Mouse (Mus musculus) forebrain, postnatal 0 days (tissue): Measurements from ENCODE around the gene Asb8. TPM values are rescaled to one million over a fixed set of nuclear protein-coding genes. Genes with fewer than 3 reads are reported as not detected.

ENCODE experiments used
- ATAC-seq: fragments of 200-750 bp; cut with Nextera tagmentation; 2 replicates; pipeline ENCODE4 v1.8.0; 2017; ENCODE audit warnings: mild to moderate bottlenecking, moderate library complexity
- DNase-seq: peaks from one replicate; pipeline ENCODE4 v3.0.0-alpha.2; 2015
- H3K27ac ChIP-seq: fragments of 300-500 bp; sonication (generic); 2 replicates; pipeline ENCODE4 v1.5.1; 2014; ENCODE audit warnings: low read depth, mild to moderate bottlenecking, antibody characterized with exemption, low read length, moderate library complexity, mixed read lengths
- H3K27me3 ChIP-seq: fragments of 300-500 bp; sonication (generic); 2 replicates; pipeline ENCODE4 v1.6.1; 2014; ENCODE audit warnings: mild to moderate bottlenecking, low read length, mixed read lengths; ENCODE audit not compliant: insufficient read depth
- H3K36me3 ChIP-seq: fragments of 300-500 bp; sonication (generic); 2 replicates; pipeline ENCODE4 v1.6.1; 2014; ENCODE audit warnings: mild to moderate bottlenecking, moderate library complexity; ENCODE audit not compliant: insufficient read depth
- H3K4me1 ChIP-seq: fragments of 300-500 bp; sonication (generic); 2 replicates; pipeline ENCODE4 v1.6.1; 2014; ENCODE audit warnings: antibody characterized with exemption; ENCODE audit not compliant: insufficient read depth
- H3K4me2 ChIP-seq: fragments of 300-500 bp; sonication (generic); 2 replicates; pipeline ENCODE4 v1.6.1; 2014; ENCODE audit warnings: low read depth, mild to moderate bottlenecking, moderate library complexity
- H3K4me3 ChIP-seq: fragments of 300-500 bp; sonication (generic); 2 replicates; pipeline ENCODE4 v1.5.1; 2014; ENCODE audit warnings: low read depth, low read length, mixed read lengths
- H3K9ac ChIP-seq: fragments of 300-500 bp; sonication (generic); 2 replicates; pipeline ENCODE4 v1.6.1; 2014; ENCODE audit warnings: mild to moderate bottlenecking
- H3K9me3 ChIP-seq: fragments of 300-500 bp; sonication (generic); 2 replicates; pipeline ENCODE4 v1.6.1; 2016; ENCODE audit warnings: low read length
- CTCF ChIP-seq: sonication (generic); IDR thresholded peaks from 2 replicates; pipeline ENCODE4 v1.5.1; 2016; ENCODE audit warnings: antibody characterized with exemption, control low read depth, low read depth
- WGBS: fragments of 180-500 bp; shearing (Covaris S2); extraction: QIAGEN DNeasy Blood & Tissue Kit; methylation state at CpG from one replicate; pipeline ENCODE4 v1.1.7; 2014; 5-methylcytosine and 5-hydroxymethylcytosine counted together
- polyA plus RNA-seq: library from polyadenylated mRNA; unstranded; fragments of >200 nt; fragmentation: Nextera tagmentation; extraction: Ambion mirVana; gene quantifications from 2 replicates; pipeline ENCODE4 v1.2.1, GENCODE M21; 2015
- total RNA-seq: library from RNA; depleted of rRNA; stranded (reverse); fragments of >200 nt; gene quantifications from 2 replicates; pipeline ENCODE4 v1.2.3, GENCODE M21; 2014

The Asb8 gene
- total and polyA plus RNA-seq, 2 experiments from 2014 or later, result 46.8 to 56.9 TPM

GRCm38 (mm10) chr15:98108297-98109152 is 56.9 kb downstream of the Asb8 start:
- Histone ChIP-seq H3K9me3 (no peaks in the 10 kb centered on the region), H3K4me3 (peak overlapping the region; percentile 75), H3K4me1 (peaks cover 6% of the 10 kb centered on the region; the same call in 1 of the 2 replicates), H3K9ac (peak overlapping the region; percentile 88), H3K27me3 (no peaks in the 10 kb centered on the region), H3K36me3 (peaks cover 10% of the 10 kb centered on the region), H3K4me2 (peak overlapping the region; percentile 69), H3K27ac (peak overlapping the region; percentile 90)
- WGBS, result 1% methylated on average over 37 of the region's 37 CpGs
- DNase-seq (peak; percentile 88), ATAC-seq (peak; percentile 97)
- peak; percentile 4; the same call in 1 of the 2 replicates for TF ChIP-seq CTCF

DNA sequence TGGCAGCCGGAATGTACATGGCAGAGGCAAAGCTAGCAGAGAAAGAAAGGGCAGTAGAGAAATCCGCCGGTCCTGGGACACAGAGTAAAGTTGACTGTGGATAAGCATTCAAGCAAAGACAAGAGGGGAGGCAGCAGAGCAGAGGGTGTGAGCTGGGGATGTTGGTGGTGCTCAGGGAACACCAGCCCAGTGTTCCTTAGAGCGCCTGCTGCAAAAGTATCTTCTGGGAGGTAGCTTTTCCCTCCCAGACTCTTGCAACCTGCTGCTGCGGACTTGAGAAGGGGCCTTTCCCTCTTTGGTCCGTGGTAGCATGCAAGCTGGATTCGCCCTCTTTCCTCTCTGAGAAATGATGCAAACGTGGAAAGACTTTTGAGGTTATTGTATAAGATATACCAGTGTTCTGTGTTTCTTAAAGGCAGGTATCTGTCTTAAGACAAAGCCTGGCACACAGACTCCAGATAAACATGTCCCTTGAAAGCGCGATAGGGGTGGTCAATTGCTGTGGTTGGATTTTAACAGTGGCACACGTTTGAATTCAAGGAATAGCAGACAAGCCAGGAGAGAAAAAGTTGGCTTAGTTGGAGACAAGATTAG is 57.6 kb downstream of the Asb8 start:
- H3K27me3 ChIP-seq, result no peaks in the 10 kb centered on the region
- H3K9ac ChIP-seq, result peak overlapping the region; percentile 88
- WGBS, result 28% methylated on average over 11 of the region's 11 CpGs
- H3K4me1 ChIP-seq, result peaks cover 6% of the 10 kb centered on the region; the same call in 1 of the 2 replicates
- DNase-seq, result no peak
- ATAC-seq, result peak; percentile 0; the same call in 1 of the 2 replicates
- H3K4me3 ChIP-seq, result peak overlapping the region; percentile 75
- H3K4me2 ChIP-seq, result peak overlapping the region; percentile 69
- TF ChIP-seq CTCF, result no peak
- H3K27ac ChIP-seq, result peak overlapping the region; percentile 90
- H3K9me3 ChIP-seq, result no peaks in the 10 kb centered on the region
- H3K36me3 ChIP-seq, result peaks cover 9% of the 10 kb centered on the region

DNA sequence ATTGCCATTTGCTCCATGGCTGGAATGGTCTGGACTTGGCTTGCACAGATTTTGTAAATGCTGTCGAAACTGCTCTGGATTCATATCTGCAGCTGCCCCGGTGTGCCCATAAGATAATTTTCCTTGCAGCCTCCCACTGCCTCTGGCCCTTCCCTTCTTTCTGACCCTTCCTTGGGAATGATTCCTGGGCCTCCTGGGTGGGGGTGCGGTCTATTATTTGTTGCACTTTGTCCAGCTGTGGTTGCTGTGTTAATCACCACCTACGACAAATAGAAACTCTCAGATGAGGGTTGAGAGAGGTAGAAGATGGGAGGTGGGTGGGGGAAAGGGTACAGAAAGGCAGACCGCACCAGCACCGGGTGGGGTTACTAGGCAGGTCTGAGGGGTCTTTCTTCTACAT is 58.2 kb downstream of the Asb8 start:
- Histone ChIP-seq H3K27ac (no peak overlapping the region), H3K27me3 (no peaks in the 10 kb centered on the region), H3K36me3 (peaks cover 3% of the 10 kb centered on the region), H3K9me3 (no peaks in the 10 kb centered on the region), H3K4me3 (no peak overlapping the region), H3K9ac (no peak overlapping the region), H3K4me2 (no peak overlapping the region), H3K4me1 (peaks cover 6% of the 10 kb centered on the region; the same call in 1 of the 2 replicates)
- no peak for ATAC-seq
- no peak for TF ChIP-seq CTCF
- WGBS, result 88% methylated on average over 6 of the region's 6 CpGs
- DNase-seq, result no peak

GRCm38 (mm10) chr15:98106506-98106905 is 58.9 kb downstream of the Asb8 start:
- Histone ChIP-seq H3K27me3 (no peaks in the 10 kb centered on the region), H3K9me3 (no peaks in the 10 kb centered on the region), H3K9ac (no peak overlapping the region), H3K4me1 (peaks cover 6% of the 10 kb centered on the region; the same call in 1 of the 2 replicates), H3K27ac (no peak overlapping the region), H3K36me3 (no peaks in the 10 kb centered on the region), H3K4me3 (no peak overlapping the region), H3K4me2 (no peak overlapping the region)
- no peak for DNase-seq
- ATAC-seq, result no peak
- TF ChIP-seq CTCF, result no peak
- WGBS, result 78% methylated on average over 6 of the region's 6 CpGs

GRCm38 (mm10) chr15:98102401-98102800 is 63.0 kb downstream of the Asb8 start:
- no peak for TF ChIP-seq CTCF
- ATAC-seq (no peak), DNase-seq (no peak)
- no peak overlapping the region for H3K4me3 ChIP-seq
- no peaks in the 10 kb centered on the region for H3K9me3 ChIP-seq
- WGBS, result 90% methylated on average over 6 of the region's 6 CpGs
- H3K4me1 ChIP-seq, result no peaks in the 10 kb centered on the region
- no peak overlapping the region for H3K27ac ChIP-seq
- H3K4me2 ChIP-seq, result no peak overlapping the region
- H3K27me3 ChIP-seq, result no peaks in the 10 kb centered on the region
- no peak overlapping the region for H3K9ac ChIP-seq
- H3K36me3 ChIP-seq, result no peaks in the 10 kb centered on the region

GRCm38 (mm10) chr15:98098519-98098918 is 66.9 kb downstream of the Asb8 start:
- Histone ChIP-seq H3K4me3 (no peak overlapping the region), H3K36me3 (no peaks in the 10 kb centered on the region), H3K27me3 (no peaks in the 10 kb centered on the region), H3K9me3 (no peaks in the 10 kb centered on the region), H3K9ac (no peak overlapping the region), H3K4me1 (no peaks in the 10 kb centered on the region), H3K4me2 (no peak overlapping the region), H3K27ac (no peak overlapping the region)
- no peak for ATAC-seq
- no peak for TF ChIP-seq CTCF
- 86% methylated on average over 9 of the region's 9 CpGs for WGBS
- DNase-seq, result no peak

DNA sequence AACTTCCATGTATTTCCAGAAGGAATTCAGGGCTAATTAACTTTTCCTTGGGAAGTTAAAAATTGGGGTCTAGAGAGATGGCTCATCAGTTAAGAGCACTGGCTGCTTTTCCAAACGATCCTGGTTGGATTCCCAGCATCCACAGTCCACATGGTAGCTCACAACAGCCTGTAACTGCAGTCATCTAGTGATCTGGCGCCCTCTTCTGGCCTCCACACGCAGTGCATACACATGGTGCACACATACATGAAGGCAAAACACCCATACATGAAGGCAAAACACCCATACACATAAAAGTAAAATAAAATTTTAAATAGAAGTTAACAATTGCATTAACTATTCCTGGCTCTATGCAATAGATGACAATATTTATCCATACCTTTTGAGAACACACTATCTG is 68.5 kb downstream of the Asb8 start:
- Histone ChIP-seq H3K9me3 (no peaks in the 10 kb centered on the region), H3K4me3 (no peak overlapping the region), H3K36me3 (no peaks in the 10 kb centered on the region), H3K4me1 (0 out of 2 replicates have a peak, but pooled peaks cover 5% of the 10 kb centered on the region), H3K9ac (no peak overlapping the region), H3K27ac (no peak overlapping the region), H3K27me3 (no peaks in the 10 kb centered on the region), H3K4me2 (no peak overlapping the region)
- peak; percentile 20; the same call in 1 of the 2 replicates for TF ChIP-seq CTCF
- no peak for DNase-seq
- no peak for ATAC-seq
- 62% methylated on average over 3 of the region's 3 CpGs for whole genome bisulfite sequencing
